Mouse (Mus musculus): ENCODE measurements around the gene Gapdhs.
"Not testable (repeated sequence)": the region's sequence is repeated elsewhere in the genome, so short reads cannot be mapped to it uniquely, and the experiment has no call there.

Gene Gapdhs

DNA sequence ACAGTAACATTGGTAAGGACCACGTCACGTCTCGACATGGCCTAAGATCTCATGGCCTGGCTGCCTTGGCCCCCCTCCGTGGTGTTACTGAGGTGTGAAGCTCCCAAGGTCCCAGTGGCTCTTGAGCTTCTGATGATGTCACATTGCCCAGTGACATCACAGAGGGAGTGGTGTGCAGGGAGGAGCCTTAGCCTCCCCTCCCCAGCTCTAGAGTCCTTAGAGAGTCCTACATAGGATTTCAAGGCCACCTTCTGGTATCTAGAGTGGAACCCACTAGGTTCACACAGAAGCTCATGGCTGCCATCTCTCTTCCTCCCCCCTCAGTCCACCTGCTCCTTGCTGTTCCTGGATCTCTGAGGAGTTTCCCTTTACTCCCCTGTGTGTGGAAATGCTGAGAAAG, at the start of gene Gapdhs:
Gene Gapdhs (minus strand): TSS at position 65 of the 400 bp plus-strand sequence.
- not testable (repeated sequence) for ATAC-seq (ENCODE audit: insufficient number of reproducible peaks, low FRiP score, low TSS enrichment)

DNA sequence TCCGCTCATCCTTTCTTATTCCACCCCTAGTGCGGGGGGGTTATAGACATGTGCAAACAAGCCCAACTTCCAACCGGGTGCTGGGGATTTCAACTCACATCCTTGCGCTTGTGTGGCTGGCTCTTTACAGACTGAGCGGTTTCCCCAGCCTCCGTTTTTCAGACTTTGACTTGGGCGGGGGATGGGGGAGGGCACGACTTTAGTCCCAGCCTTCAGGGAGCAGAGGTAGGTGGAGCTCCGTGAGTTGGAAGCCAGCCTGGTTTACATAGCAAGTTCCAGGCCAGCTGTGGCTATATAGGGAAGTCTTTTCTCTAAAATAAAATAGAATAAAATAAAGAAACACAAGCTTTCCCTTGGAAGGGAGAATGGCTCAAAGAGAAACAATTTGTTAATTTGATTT, 48.4 kb upstream of the Gapdhs start:
- ATAC-seq (ENCODE audit: insufficient number of reproducible peaks, low FRiP score, low TSS enrichment): no peak

DNA sequence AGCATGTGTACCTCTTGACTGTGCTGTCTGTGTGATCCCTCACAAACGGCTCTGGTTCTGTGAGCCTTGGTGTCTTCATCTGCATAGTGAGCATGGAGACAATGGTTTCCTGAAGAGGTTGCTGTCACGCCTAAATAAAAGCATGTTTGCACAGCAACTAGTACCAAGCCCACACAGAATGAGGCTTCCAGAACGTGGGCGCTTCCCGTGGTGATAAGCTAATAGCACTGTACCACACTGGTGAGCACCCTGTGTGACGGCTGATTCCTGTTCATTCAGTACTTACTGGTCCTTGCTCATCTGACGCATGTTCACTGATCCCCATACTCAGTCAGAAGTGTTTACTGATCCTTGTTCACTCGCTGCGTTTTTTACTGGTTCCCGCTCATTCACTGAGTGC, 46.7 kb upstream of the Gapdhs start:
- no peak for ATAC-seq (ENCODE audit: insufficient number of reproducible peaks, low FRiP score, low TSS enrichment)

DNA sequence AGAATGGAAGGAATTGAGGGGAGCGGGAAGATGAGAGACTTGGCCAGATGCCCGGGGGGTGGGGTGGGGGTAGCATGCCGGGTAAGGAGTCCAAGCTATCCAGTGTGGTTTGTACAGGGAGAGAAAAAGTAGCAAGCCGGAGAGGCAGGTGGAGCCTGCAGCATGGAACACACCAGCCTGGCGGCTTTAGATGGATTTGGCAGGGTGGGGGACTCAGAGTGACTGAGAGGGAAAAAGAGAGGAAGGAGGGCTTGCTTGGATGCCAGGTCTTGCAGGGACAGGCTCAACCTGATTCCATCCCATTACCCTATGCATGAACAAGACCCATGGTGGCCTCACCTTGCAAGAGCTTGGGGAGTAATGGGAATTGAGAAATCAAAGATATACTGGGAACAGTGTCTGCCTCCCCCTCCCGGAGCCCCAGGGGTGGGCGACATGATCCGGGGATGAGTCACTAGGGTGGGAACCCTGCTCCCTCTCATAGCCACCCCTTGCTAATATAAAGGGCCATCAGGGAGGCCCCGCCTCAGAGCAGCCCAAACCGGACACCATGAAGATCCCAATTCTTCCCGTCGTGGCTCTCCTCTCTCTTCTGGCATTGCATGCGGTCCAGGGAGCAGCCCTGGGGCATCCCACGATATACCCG, 44.0 kb upstream of the Gapdhs start, which contains the start of gene Krtdap:
Gene Krtdap (plus strand): TSS at position 520 of the 646 bp plus-strand sequence.
- no peak for ATAC-seq (ENCODE audit: insufficient number of reproducible peaks, low FRiP score, low TSS enrichment)

DNA sequence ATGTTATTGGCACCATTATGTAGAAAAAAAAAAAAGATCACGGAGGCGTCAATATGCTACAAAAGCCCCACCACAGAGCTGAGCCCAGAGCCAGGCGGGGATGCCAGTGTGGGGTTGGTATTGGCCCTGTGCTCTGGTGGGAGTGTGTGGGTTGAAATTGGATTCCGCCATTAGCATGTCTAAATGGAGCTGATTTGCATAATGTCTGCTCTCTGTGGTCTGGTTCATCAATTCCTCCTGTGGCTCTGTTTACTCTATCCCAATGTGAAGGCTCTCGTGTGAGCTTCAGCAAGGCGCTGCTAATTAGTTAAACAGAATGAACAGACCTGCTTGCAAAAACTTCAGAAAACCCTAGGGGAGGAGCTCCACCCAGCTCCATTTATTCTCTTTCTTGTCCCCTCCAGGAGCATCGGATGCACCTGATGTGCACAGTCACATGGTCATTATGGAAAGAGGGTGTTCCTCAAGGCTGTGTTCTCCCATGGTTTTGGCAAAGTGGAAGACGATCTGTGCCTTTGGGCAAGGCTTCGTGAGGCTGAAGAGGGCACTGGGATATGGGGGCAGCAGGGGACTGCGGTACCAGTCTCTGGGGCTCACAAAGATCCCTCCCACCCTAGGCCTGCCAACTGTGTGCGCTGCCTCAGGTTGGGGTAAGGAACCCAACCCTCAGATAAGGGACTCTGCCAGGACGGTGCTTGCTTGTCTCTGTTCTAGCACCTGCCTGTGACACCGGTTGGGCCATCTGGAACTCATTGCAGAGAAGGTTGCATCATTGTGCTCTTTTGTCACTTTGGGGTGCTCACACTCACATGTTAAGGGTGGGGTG, 42.5 kb upstream of the Gapdhs start:
- no peak for ATAC-seq (ENCODE audit: insufficient number of reproducible peaks, low FRiP score, low TSS enrichment)

DNA sequence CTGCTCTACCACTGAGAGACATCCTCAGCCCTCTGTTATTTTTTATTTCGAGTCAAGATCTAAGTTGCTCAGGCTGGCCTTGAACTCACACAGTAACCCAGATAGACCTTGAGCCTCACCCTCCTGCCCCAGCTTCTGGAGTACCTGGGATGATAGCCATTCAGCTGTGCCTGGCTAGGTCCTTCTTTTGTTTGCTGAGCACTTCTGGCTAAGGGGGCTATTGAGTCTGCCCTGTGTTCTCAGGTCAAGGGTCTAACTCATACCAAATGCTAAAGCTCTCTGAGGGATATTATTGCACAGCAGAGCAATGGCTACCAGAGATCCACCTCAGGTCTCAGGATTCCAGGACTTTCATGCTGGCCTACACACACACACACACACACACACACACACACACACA, 41.7 kb upstream of the Gapdhs start:
- ATAC-seq (ENCODE audit: insufficient number of reproducible peaks, low FRiP score, low TSS enrichment): no peak

DNA sequence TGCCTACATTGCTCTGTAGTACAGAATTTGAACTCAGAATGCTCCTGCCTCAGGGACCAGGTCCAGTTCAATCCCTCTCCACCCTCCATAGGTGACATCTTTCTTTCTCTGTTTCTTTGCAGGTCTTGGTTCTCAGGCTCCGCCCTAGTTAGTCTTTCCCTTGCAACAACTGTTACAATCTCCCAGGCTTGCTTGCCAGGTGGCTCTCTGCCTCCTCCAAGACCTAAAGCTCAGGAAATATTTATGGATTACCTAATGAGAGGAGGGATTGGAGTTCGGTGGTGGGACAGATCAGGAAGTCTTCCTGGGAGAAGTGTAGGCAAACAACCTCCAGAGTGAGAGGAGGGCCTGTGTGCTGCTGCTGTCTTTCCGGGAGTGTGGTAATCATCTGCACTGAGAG, 39.2 kb upstream of the Gapdhs start:
- no peak for ATAC-seq (ENCODE audit: insufficient number of reproducible peaks, low FRiP score, low TSS enrichment)

DNA sequence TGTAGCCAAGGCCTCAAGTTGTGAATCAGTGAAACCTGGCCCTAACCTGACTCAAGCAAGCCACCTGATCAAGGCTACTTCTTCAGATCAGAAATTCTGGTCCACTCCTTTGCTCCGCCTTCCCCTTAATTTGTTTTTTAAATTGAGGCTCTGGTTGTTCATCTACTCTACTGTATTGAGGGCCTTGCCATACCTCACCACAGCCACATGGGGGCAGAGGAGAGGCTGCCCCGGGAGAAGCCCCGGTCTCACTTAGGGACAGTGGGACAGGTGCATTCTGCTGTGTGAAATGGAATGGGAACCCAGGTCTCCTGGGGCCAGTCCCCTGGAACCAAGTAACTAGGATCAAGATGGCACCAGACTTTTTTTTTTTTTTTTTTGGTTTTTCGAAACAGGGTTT, 38.3 kb upstream of the Gapdhs start:
- ATAC-seq (ENCODE audit: insufficient number of reproducible peaks, low FRiP score, low TSS enrichment): no peak

DNA sequence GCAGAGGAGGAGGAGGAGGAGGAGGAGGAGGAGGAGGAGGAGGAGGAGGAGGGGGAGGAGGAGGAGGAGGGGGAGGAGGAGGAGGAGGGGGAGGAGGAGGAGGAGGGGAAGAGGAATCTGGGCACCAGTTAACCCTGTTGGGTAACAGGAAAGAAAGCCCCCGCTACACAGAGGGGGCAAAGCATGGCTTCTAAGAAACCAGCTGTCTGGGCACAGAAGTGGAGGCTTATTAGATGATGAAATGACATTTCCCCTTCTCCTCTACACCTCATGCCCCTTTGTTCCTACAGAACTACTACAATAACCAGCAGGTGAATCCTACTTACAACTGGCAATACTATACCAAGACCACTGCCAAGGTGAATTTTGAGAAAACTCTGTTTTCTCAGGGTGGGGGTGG, 34.4 kb upstream of the Gapdhs start:
- ATAC-seq (ENCODE audit: insufficient number of reproducible peaks, low FRiP score, low TSS enrichment): no peak

DNA sequence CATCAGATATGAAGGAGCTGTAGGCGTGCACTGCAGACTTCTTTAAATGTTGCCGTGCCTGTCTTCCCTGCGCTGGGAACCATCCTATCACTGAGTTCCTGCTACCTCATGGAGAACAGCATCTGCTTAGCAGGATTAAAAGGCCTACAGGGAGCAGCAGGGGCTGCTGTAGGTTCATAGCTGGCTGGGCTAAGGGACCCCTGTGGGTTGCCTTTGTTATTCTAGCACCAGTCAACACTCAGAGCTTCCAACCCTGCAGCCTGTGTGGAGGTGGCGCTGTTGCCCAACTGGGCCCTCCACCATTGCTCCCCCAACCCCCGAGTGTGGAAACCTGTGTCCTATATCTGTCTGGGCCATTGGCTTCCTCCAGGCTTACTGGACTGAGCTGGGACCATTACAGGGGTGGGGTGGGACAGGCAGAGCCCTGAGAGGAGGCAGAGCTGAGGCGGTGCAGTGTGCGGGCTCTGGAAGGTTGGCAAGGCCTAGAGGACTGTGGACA, 33.6 kb upstream of the Gapdhs start:
- ATAC-seq (ENCODE audit: insufficient number of reproducible peaks, low FRiP score, low TSS enrichment): no peak

DNA sequence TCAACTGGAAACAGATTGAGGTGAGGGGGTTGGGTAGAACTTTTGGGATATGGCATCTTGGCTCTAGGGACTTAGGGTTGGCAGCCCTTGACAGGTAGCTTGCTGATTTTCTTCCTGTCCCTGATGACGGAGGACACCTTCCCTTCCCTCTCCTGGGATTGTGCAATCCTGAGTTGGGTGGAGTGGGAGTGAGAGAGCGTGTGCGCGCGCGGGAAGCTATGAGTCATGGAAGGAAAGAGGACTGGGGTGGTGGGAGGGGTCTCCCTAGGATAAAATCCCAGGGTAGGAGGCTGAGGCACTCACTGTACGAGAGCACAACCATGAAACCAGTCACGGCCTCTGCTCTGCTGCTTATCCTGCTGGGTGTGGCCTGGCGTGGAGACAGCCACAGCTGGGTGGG, 32.6 kb upstream of the Gapdhs start:
- ATAC-seq (ENCODE audit: insufficient number of reproducible peaks, low FRiP score, low TSS enrichment): no peak

DNA sequence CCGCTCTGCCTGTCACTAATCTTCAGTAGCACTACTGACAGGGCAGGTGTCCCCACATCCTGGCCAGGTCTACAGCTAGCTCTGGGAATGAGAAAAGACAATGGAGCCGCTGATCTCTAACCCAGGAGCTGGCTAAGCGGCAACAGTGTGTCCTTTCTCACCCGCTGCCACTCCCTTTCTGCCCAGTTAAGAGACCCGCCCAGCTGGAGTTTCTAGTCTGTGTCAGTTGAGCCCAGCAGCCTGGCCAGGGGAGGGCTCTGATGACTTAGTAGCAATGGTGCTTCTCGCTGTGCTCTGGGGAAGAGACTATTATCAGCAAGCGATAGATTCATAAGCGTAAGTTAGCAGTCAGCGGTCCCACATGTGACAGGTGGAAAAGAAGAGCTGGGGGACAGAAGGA, 25.8 kb upstream of the Gapdhs start:
- ATAC-seq (ENCODE audit: insufficient number of reproducible peaks, low FRiP score, low TSS enrichment): no peak

DNA sequence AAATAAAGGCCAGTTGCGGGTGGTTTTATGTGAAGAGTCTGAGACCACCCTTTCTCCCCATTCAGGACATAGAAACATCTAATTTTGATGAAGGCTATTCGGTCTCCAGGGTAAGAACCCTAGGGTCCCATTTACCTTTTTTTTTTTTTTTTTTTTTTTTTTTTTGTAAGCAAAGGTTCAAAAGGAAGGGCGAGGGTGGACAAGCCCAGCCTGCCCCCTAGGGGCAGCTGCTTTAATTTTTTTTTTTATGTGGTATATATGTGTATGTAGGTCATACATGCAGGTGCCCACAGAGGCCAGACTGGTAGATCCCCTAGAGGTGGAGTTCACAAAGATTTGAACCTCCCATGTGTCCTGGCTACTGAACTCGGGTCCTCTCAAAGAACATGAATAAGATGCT, 22.9 kb upstream of the Gapdhs start:
- ATAC-seq (ENCODE audit: insufficient number of reproducible peaks, low FRiP score, low TSS enrichment): no peak

DNA sequence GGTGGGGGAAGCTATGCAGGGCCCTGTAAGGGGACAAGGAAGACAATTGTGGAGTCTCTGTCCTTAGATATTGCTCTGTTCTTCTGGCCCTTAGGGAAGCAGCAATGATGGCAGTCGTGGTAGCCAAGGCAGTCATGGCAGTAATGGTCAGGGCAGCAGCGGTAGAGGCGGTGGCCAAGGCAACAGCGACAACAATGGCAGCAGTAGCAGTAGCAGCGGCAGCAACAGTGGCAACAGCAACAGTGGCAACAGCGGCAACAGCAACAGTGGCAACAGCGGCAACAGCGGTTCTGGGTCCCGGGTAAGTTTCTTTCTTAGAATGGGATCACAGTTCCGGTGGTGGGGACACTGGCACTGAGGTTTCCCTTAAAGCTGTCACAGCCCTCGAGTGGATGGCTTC, 21.7 kb upstream of the Gapdhs start:
- no peak for ATAC-seq (ENCODE audit: insufficient number of reproducible peaks, low FRiP score, low TSS enrichment)

DNA sequence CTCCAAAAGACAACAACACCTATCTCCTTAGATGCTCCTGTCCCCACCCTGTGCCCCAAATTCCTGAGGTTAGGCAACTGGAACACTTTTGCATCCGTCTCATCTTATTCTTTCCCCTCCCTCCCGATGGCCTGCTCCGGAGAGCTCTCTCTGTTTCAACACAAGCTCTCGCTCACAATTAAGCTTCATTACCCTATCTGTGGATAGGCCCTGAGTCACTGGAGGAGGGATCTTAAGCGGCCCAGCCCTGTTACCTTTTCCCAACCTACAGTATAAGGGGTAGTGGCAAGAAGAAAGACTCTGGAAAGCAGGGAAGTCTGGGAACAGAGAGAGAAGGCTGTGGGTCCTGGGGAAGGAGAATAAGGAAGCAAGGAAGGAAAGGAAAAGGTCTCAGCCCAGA, 20.0 kb upstream of the Gapdhs start, which contains the start of gene Dmkn:
Gene Dmkn (plus strand): TSS at position 301 of the 400 bp plus-strand sequence.
- ATAC-seq (ENCODE audit: insufficient number of reproducible peaks, low FRiP score, low TSS enrichment): no peak

DNA sequence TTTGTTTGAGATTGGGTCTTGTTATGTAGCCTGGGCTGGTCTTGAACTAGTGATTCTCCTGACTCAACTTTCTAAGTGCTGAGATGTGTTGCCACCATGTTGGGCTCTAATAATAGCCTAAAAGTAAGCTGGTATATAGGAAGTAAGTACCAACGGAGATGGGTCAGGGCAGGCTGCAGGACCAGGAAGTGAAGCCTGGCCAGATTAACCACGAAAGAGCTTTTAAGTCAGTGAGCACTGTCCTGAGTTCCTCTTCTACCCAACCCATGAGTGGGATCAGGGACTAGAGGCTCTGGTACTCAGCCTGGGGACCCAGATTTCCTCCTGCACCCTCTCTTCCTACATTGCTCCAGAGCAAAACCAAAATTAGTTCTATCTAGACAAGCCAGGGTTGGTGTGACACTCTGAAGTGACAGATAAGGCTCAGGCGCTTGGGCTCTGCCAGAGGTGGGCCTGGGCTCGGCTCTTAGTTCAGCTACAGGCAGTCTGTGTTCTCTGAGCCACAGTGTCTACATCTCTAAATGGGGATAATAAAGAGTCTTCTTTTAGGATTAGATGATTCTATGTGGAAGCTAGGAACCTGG, 18.4 kb upstream of the Gapdhs start:
- ATAC-seq (ENCODE audit: insufficient number of reproducible peaks, low FRiP score, low TSS enrichment): no peak

DNA sequence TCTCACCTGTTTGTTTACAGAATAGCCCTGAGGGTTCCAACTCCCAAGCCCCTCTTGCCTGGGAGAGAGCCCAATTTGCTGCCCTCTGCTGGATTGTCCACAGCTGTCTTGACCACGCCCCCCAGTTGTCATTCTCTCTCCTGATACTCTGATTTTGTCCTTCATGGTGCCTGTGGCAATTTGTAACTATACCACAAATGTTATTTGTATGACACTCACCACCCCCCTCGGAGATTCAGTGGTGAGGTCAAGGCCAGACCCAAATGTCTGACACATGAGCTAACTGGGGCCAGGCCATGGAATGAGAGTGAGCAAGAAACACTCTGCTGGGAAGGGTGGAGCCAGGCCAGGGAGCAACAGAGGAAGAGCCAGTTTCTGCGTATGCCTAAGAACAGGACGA, 15.4 kb upstream of the Gapdhs start:
- ATAC-seq (ENCODE audit: insufficient number of reproducible peaks, low FRiP score, low TSS enrichment): no peak

DNA sequence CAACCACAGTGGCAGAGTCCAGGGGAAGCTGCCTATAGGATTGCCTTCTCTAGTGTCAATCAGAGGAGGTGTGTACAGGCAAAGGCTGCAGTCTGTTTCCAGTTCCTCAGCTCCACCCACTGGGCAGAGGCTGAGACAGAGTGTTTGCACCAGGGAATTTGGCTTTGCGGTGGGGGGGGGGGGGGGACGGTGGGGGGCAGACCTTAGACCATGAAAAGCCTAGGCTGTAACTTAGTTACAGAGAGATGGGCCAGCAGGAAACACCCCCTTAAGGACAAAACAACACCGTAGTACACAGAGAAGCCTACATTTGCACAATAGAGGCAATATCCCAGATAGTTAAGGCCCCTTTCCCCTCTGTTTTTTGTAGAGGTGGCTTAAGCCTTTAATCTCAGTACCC, 13.5 kb upstream of the Gapdhs start:
- no peak for ATAC-seq (ENCODE audit: insufficient number of reproducible peaks, low FRiP score, low TSS enrichment)

DNA sequence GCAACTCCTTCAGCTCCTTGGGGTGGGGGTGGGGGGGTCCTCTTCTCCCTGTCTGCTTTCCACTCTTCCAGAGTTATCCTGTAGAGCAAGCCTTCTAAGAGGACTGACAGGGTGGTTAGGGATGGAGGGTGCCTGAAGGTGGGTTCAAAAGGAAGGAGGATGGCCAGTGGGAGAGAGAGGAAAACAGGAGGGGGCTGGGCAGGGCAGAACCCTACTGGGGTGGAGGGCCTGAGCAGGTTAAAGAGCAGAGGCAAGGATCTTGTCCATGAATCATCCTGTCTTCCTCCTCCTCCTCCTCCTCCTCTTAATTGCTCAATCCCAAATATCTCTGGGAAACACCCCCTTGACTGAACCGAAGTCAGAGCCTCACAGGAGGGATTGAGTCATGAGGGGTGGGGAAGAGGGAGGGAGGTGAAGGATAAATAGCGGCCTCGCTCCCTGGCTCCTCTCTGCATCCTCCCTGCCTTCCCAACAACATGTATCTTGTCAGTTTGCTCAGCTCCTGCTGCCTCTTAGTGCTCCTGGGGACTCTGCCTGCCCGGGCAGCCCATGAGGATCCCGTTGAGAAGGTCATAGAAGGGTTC, 7.7 kb upstream of the Gapdhs start, which contains the start of gene Sbsn:
Gene Sbsn (plus strand): TSS at position 386 of the 584 bp plus-strand sequence.
- no peak for ATAC-seq (ENCODE audit: insufficient number of reproducible peaks, low FRiP score, low TSS enrichment)

DNA sequence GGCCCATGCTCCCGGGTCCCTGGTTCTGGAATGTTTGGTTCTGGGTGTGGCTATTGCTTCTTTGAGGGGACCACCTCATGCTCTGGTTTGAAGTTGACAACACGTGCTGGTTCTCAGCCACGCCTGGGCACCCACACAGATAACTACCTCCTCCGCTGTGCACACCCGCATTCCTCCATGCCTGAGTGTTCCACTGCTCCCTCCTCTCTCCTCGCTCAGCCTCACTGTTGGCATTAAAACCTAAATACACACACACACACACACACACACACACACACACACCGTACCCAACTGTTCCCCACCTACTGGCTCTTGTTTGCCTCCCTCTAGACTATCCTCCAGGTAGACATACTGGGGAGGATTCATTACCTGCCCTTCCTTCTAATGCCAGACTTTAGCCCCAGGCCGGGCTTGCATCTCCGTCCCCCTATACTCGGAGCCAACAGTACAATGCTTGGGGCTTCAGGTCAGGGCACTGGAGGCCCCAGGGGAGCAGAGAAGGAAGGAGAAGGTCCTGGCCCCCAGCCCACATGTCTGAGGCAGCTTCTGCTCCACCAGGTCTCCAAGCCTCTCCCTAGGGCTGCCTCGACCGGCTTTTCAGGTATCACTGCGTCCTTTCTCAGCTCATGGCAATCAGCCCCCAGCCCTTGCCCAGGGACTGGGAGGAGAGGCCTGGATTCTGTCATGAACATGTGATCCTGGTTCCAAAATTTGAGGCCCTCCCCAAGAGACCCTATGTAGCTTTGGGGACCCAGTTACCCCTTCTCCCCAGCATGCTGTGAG, 6.5 kb upstream of the Gapdhs start:
- no peak for ATAC-seq (ENCODE audit: insufficient number of reproducible peaks, low FRiP score, low TSS enrichment)
